Mouse (Mus musculus) MEL (cell line): Measurements from ENCODE around the gene Faim2.

Experiments used
- CHD2 ChIP-seq: IDR thresholded peaks from 2 replicates; pipeline ENCODE4 v1.6.1; 2011; ENCODE audit warnings: low read length, improper control_type of control experiment
- CTCF ChIP-seq, 3 experiments: IDR thresholded peaks in 2 of 3; conservative IDR thresholded peaks in 1 of 3; 2 replicates each; pipeline ENCODE4 v1.5.1; 2011 to 2012; ENCODE audit warnings: low read length in 3 of 3, low read depth in 2 of 3, mild to moderate bottlenecking in 2 of 3, improper control_type of control experiment in 1 of 3, inconsistent platforms in 1 of 3, mixed read lengths in 1 of 3, moderate library complexity in 1 of 3; ENCODE audit not compliant: control insufficient read depth in 1 of 3, insufficient read depth in 1 of 3, poor library complexity in 1 of 3, severe bottlenecking in 1 of 3
- MAFK ChIP-seq: IDR thresholded peaks from 2 replicates; pipeline ENCODE4 v1.6.1; 2011; ENCODE audit warnings: low read depth, mild to moderate bottlenecking, low read length, improper control_type of control experiment, borderline replicate concordance
- MAX ChIP-seq: IDR thresholded peaks from 2 replicates; pipeline ENCODE4 v1.6.1; 2011; ENCODE audit warnings: low read length, improper control_type of control experiment
- POLR2A ChIP-seq, 2 experiments: IDR thresholded peaks; 2 replicates each; pipeline ENCODE4 v1.6.1; 2011 to 2012; ENCODE audit warnings: low read length in 2 of 2, mild to moderate bottlenecking in 2 of 2, control low read depth in 1 of 2, improper control_type of control experiment in 1 of 2, low read depth in 1 of 2, moderate library complexity in 1 of 2; ENCODE audit not compliant: control insufficient read depth in 1 of 2, insufficient read depth in 1 of 2, poor library complexity in 1 of 2
- TCF12 ChIP-seq: IDR thresholded peaks from 2 replicates; pipeline ENCODE4 v1.6.1; 2014; ENCODE audit warnings: low read depth, mild to moderate bottlenecking, inconsistent platforms, low read length, improper control_type of control experiment, moderate library complexity

DNA sequence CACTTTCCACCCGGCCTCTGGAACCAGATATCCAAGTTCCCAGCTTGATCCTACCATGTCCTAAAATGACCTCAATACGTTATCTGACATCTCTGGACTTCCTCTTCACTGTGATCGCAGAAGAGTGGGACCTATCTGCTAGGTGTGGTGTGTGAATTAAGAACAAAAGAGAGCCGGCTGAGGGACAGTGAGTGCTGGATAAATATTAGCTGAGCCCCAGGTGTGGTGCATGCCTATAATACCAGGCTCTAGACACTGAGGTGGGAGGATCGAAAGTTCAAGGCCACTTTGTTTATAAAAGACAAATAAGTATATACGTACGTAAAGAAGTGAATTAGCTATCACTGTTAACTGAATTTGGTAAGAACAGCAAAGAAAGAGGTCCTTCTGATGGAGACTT is 18.1 kb downstream of the Faim2 start:
- TF ChIP-seq CHD2 (no peak), MAFK (no peak), CTCF (IDR thresholded peaks at IDR 0.05 in 2 of 3, conservative IDR thresholded peaks at IDR 0.05 in 1 of 3; ENCODE audit: control insufficient read depth in 1 of 3, insufficient read depth in 1 of 3, low read depth in 2 of 3, low read length in 3 of 3, poor library complexity in 1 of 3, severe bottlenecking in 1 of 3) (no peak), TCF12 (no peak), POLR2A (IDR thresholded peaks at IDR 0.05; ENCODE audit: control insufficient read depth in 1 of 2, insufficient read depth in 1 of 2, low read depth in 1 of 2, low read length in 2 of 2, poor library complexity in 1 of 2) (no peak), MAX (no peak)
